Mouse (Mus musculus): ENCODE measurements at regions not wholly inside any gene's neighbourhood (a gene's known extent, or its start where the extent isn't known, plus 50 kb on each side); places are given as distances from the start of the nearest gene placed in this dataset.
"Not testable (repeated sequence)": the region's sequence is repeated elsewhere in the genome, so short reads cannot be mapped to it uniquely, and the experiment has no call there.

- DNase-seq (ENCODE audit: extremely low spot score in 1 of 2, low spot score in 1 of 2): no peak
Observed at GRCm38 (mm10) chr14:13055198-13055597, 229.4 kb upstream of the Synpr start.

- not testable (repeated sequence) for DNase-seq (ENCODE audit: extremely low spot score in 1 of 2, low spot score in 1 of 2)
Observed at GRCm38 (mm10) chr14:13042536-13042935, 219.7 kb upstream of the Cadps start.

DNA sequence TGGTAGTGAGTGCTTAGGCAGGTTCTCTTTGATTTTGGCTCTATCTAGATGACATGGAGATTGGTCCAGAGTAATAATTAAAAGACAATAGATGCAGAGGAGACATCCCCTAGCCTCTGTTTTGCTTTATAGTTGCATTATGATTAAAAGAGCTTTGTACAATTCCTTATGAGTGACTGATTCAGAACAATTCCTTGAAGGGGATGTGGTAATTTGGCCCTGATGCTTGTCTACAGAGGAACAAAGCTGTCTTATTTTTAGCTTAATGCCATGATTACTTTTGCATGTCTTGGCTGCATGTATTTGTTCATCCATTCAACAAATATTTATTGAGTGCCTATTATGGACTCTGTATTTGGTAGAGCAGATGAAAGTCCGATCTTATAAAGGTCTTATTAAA lies 218.9 kb upstream of the Cadps start:
- no peak for DNase-seq (ENCODE audit: extremely low spot score in 1 of 2, low spot score in 1 of 2)

DNA sequence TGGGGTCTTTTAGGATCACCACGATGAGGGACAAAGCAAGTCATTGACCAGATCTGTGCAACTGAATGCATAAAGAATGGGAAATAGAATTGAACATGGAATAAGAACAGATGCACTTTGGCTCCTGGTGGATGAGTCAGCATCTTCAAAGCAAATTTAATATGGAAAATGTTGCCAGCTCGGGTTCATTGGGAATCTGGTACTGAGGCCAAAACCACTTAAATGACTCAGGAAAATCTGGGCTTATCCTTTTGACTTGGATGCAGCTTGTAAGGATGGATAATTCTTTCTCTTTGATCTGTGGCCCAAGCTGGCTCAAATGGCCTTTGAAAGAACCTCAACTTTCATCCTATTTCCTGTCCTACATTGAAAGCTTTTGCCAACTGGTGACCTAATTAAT lies 217.3 kb upstream of the Cadps start:
- DNase-seq (ENCODE audit: extremely low spot score in 1 of 2, low spot score in 1 of 2): no peak

DNA sequence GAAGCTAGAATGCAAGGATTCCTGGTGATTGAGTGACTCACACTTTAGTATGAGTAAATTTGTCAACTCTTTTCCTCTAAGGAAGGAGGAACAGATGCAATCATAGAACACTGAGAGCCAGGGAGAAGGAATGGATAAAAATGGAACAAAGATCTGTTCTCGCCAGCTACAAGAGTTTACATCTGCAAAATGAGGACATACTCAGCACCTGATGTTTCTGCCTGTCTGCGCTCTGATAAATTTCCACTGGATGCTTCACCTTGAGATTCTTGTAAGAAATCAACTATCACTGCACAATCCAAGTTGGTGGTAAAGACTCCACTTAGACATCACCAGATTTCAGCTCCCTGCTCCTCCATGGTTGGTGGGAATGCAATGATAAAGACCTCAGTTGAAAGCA lies 214.5 kb upstream of the Cadps start:
- DNase-seq (ENCODE audit: extremely low spot score in 1 of 2, low spot score in 1 of 2): peak; percentile 66 to 77

- no peak for DNase-seq (ENCODE audit: extremely low spot score in 1 of 2, low spot score in 1 of 2)
Observed at GRCm38 (mm10) chr14:13029794-13030193, 206.9 kb upstream of the Cadps start.

DNA sequence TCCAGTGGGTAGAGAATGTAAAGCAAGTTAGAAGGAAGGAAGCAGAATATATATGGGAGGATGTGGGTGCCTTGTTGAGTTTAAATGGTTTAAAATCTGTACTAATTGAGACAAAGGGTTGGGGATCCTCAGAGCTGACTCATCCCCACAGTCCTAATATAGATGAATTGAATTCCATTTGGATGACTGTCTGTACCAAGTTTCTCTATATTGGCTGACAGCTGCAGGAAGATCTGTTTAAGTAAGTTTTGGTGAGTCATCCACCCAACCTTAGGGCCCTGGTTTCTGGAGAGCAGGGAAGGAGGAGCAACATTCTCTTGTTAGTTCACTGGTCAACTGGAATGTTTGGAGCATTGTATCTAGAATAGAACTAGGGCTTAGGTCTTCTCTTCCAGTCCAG lies 199.9 kb upstream of the Cadps start:
- DNase-seq (ENCODE audit: extremely low spot score in 1 of 2, low spot score in 1 of 2): peak in 1 of 2 experiments; percentile 53

GRCm38 (mm10) chr14:13011099-13011498 lies 188.2 kb upstream of the Cadps start:
- no peak for DNase-seq (ENCODE audit: extremely low spot score in 1 of 2, low spot score in 1 of 2)

GRCm38 (mm10) chr14:13000997-13001699 lies 178.3 kb upstream of the Cadps start:
- DNase-seq (ENCODE audit: extremely low spot score in 1 of 2, low spot score in 1 of 2): peak; percentile 85 to 94

- DNase-seq (ENCODE audit: extremely low spot score in 1 of 2, low spot score in 1 of 2): no peak
Observed at GRCm38 (mm10) chr14:12979416-12979815, 156.5 kb upstream of the Cadps start.

GRCm38 (mm10) chr14:12966441-12966840 lies 143.6 kb upstream of the Cadps start:
- DNase-seq (ENCODE audit: extremely low spot score in 1 of 2, low spot score in 1 of 2): no peak

- not testable (repeated sequence) for DNase-seq (ENCODE audit: extremely low spot score in 1 of 2, low spot score in 1 of 2)
Observed at GRCm38 (mm10) chr14:12957896-12958295, 135.0 kb upstream of the Cadps start.

- DNase-seq (ENCODE audit: extremely low spot score in 1 of 2, low spot score in 1 of 2): no peak
Observed at GRCm38 (mm10) chr14:12950922-12951321, 128.0 kb upstream of the Cadps start.

DNA sequence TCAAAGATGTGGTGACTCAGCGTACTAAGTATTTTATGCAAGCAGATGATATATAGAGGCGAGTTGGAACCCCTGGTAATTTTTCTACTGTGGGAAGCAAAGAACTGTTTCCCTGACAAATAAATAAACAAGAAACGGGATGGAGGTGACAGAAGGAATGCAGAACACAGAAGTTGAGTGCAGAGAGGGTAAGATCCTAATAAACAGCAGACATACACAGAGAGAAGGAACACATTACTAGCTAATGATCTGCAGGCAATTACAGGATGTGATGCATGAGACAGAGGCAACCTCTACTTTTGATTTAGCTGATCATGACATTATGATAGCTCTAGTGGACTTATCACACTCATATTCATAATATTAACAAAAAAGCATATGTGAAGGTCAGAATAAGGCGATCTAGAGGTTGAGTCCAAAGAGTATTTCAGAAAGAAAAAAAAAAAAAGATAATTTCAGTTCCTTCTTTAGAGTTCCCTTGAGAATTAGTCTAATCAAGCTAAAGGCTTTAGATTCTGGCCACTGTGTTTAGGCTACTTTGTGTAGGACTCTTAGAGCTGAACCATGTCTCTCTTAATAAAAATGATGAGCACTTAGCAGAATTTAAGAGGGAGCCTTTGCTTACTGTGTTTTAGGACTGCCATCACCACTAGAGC lies 115.9 kb upstream of the Cadps start:
- DNase-seq (ENCODE audit: extremely low spot score in 1 of 2, low spot score in 1 of 2): no peak

DNA sequence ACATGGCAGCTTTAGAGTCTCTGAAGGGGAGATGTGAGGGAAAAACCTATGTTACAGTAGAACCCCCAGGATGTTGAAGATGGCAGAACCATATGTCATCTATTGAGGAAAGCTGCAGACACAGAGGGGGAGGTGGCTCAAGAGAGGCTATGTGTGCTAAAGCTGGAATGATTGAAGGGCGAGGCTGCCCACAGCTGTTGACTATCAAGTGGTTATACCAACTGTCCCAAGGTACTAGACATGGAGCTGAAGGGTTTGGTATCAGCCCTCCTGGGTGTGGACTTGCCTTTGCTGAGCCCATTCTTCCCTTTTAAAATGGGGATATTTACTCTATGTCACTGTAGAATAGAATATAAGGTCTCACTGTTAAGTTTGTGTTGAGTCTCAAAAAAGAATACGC lies 113.5 kb upstream of the Cadps start:
- no peak for DNase-seq (ENCODE audit: extremely low spot score in 1 of 2, low spot score in 1 of 2)

DNA sequence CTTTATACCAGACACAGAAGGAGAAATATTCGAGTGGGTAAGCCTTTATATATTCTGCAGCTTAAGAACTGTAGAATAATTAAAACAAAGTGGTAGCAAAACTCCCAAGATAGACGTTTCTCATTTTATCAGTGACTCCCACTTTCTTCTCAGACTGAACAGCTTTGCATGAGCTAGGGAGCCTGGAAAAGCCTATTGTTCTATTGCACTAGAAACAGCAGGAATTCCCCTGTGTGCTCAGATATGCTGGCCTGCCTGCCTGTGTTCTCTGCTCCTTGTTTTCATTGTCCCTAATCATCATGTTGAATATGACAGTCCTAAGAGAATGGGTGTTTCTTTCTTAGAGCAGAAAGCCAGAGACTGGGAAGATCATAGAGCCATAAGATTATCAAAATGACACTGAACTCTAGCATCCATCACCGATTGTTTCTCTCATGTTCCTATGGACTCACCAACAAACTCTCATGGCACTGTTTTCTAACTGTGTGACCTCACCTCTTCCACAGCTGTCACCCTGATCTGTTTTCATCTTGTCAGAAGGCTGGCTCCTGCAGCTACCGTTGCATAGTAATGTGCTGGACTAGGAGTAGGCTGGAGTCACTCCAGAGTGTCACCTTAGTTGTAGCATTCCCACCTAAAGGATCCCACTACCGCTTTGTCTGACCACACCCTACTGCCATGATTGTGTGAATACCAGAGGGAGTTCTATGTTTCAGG lies 108.9 kb upstream of the Cadps start:
- DNase-seq (ENCODE audit: extremely low spot score in 1 of 2, low spot score in 1 of 2): peak in 1 of 2 experiments; percentile 16

- peak; percentile 26 to 60 for DNase-seq (ENCODE audit: extremely low spot score in 1 of 2, low spot score in 1 of 2)
Observed at GRCm38 (mm10) chr14:12923617-12924016, 100.7 kb upstream of the Cadps start.

DNA sequence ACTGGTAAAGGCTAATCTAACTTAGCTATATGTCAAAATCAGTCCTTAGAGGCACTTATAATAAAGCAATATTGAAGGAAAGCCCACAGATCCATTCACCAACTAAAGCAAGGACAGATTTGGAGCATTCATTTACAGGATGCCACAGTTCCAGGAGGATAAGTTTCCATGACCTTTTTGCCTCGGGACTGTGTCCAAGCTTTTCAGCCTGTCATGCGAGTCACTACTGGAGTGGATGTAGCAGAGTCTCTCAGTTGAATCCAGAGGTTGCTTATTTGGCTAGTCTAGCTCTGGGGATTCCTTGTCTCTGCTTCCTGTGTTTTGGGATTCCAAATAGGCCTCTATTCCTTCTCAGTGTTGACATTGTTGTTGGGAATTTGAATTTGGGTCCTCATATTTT lies 92.6 kb upstream of the Cadps start:
- no peak for DNase-seq (ENCODE audit: extremely low spot score in 1 of 2, low spot score in 1 of 2)

DNA sequence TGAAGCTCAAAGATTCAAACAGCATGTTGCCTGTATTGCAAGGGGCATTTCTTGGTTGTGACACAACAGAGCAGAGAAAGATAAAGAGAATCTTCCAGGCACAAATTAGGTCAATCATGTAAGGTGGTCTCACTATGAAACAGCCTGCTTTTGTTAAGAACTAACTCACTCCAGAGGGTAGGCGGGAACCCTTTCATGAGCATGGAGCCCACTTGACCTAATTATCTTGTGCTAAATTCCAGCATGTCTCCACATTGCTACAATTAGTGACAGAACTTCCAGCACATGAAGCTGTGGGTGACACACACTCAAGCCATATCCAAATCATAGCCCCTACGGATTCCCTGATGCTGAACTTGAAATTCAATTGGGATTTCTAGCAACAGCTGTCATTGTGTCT lies 91.1 kb upstream of the Cadps start:
- no peak for DNase-seq (ENCODE audit: extremely low spot score in 1 of 2, low spot score in 1 of 2)

GRCm38 (mm10) chr14:12913421-12913820 lies 90.5 kb upstream of the Cadps start:
- no peak for DNase-seq (ENCODE audit: extremely low spot score in 1 of 2, low spot score in 1 of 2)

DNA sequence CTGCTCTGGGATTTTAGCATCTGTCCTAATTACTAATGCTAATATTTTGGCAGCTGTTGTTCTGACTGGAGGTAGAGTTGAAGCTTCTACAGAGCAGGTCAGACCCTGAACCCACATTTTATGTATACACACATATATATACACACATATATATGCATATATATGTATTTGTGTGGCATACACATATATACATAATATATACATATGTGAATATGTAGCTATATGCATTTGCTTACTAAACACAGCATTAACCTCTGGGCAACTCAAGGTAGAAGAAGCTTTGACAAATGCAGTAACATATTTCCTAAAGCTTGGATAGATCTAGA lies 54.4 kb upstream of the Cadps start:
- DNase-seq (ENCODE audit: extremely low spot score in 1 of 2, low spot score in 1 of 2): no peak

All from frontal cortex, adult 2 months (tissue).